Mouse (Mus musculus) heart, adult 9 months (tissue): ENCODE measurements around the gene Igf2bp3.

ENCODE experiments used
- DNase-seq, 2 experiments: peaks; one replicate each; pipeline ENCODE4 v3.0.0; 2022; ENCODE audit warnings: low spot score in 2 of 2

Igf2bp3 gene

DNA sequence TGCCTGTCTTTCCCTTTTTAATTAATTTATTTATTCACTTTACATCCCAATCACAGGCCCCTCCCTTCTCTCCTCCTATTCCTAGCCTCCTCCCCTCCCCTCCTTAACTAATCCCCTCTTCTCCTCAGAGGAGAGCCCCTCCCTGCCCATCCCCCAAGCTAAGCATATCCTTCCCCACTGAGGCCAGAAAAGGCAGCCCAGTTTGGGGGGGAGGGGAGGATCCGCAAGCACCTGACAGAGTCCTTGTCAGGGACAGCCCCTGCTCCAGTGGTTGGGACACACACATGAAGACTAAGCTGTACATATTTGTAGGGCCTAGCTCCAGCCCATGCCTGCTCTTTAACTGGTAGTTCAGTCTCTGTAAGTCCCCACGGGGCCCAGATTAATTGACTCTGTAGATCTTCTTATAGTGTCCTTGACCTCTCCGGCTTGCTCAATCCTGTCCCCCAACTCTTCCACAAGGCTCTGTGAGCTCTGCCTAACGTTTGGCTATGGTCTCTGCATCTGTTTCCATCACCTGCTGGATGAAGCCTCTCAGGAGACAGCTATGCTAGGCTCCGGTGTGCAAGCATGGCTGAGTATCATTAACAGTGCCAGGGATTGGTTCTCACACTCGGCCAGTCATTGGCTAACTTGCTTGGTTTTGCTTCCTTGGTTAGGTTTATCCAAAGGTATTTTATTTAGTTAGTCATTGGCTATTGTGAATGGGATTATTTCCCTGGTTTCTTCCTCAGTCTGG is 82.2 kb downstream of the Igf2bp3 start:
- DNase-seq: no peak

DNA sequence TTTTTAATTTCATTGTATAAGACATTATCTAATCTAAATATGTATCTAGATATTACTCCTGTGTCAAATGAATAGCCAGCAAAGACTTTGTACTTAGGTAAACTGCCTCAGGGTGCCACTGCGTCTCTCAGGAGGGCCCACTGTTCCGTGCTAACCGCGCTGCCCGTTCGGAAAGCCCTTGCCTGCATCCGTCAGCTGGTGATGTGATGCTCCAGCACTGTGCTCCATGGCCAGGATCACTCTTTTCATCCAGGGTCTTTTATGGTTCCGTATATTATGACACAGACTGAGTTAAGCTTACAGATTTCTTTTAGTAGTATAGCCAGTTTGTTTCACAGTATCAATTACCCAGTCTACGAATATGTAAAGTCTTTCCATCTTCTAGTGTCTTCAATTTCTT is 82.9 kb downstream of the Igf2bp3 start:
- DNase-seq: no peak

DNA sequence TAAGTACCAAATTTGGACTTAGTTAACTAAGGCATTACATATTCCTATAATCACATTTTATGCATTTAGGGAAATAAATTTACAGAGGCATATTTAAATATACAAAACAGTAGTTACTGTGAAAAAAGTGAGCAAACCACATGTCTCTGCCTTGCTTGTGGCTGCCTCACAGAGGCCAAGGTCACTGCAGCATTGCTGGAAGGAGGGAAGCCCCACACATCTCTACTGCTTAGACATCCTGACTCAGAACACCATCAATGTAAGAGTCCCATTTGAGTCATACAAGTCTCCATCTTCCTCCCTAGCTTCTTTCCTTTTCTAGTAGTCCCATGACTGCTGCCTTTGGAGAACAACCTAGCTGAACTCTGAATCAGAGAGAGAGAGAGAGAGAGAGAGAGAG is 84.4 kb downstream of the Igf2bp3 start:
- DNase-seq: no peak

DNA sequence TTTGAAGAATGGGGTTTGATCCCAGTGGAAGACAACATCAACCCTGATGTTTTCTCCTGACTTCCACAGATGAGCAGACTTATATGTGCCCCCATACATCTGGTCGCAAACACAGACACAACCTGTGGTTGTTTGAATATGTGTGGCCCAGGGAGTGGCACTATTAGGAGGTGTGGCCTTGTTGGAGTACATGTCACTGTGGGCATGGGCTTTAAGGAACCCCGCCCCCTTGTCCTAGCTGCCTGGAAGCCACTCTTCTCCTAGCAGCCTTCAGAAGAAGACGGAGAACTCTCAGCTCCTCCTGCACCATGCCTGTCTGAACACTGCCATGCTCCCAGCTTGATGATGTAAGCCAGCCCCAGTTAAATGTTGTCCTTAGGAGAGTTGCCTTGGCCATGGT is 94.4 kb downstream of the Igf2bp3 start:
- no peak for DNase-seq

DNA sequence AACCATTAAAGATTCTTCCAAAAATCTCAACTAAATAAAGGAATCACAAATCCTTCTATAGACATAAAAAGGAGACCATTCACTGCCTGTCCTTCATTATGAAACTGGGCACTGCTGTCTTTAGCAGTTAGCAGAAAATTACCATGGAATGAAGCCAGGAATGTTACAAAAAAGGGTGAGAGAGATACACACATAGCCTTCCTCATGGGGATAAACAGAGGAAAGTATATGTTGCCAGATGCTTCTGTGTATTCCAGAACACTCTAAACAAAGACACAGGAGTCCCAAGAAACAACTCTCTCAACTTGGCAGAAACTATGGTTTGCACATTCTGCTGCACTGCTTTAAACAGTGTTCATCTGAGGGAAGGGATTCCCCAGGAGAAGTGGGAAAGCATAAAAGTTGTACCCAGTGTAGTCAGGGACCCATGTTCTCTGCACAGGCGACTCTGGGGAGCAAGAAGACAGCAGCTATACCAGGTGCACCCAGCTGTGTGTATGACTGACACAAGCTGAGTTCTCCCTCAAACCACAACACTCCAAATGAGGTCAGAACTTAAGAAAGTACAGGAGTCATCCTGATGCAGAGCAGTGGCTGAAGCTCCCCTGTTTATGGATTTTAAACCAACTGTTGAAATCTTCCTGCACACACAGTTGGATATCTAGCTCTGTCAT is 95.2 kb downstream of the Igf2bp3 start:
- DNase-seq: no peak

DNA sequence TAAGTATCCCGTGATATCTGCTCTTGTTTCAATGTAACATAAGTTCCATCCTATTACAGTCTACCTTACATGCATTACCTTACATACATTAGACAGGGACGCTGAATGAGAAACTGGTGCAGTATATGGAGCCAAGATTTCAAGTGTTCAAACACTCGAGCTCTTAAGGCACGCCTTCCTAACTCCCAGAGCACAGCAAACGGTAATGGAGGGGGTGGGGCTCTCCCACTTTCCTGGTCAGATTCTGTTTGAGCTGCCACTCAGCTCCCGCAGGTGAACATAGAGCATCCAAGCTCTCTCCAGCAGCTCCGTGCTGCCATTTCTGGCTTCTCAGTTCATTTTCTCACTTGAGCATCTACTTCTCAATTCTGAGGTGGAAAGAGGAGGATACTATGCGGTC is 96.3 kb downstream of the Igf2bp3 start:
- DNase-seq: no peak

DNA sequence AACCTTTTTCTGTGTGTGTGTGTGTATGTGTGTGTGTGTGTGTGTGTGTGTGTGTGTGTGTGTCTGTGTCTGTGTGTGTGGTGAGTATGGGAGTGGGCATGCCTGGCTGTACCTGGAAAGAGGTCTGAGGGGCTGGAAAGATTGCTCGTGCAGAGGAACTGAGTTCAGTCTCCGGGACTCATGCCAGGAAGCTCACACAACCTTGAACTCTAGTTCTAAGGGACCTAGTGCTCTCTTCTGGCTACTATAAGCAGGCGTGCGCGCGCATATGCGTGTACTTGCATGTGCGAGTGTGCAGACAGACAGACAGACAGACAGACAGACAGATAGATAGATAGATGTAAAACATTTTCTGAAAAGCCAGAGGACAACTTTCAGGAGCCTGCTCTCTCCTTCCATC is 98.5 kb downstream of the Igf2bp3 start:
- DNase-seq: no peak

DNA sequence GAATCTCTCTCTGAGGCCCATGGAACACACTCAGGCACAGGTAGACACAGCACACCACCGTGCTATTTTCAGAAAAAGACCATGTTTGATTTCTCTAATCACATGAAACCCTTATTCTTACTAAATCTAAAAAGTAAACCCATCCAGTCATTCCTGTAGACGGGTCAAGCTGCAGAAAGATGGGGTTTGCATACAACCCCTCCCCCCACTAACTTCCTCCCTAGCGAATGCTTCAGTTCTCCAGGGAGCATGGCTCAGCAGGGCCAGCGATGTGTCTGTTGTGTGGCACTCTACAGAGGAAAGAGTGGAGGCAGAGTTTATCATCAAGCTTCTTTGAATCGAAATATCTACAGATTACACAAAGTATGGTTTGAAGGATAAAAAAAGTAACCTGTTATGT is 99.2 kb downstream of the Igf2bp3 start:
- no peak for DNase-seq

DNA sequence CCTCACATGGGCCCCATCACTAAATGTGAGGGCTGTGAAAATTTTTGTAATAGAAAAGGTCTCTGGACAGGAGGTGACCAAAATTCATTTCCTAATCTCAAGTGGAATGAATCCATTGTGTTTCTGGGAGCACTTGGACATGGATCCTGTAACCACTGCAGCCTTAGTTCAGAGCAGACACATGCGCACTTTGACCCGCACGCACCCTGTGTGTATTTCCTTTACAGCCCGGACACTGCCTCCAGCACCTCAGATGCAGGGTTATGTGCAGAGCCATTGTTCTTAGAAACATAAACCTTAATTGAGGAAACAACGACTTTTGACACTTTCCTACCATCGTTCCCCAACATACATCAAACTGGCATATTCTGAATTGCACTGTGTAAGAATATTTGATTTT is 100.3 kb downstream of the Igf2bp3 start:
- no peak for DNase-seq

DNA sequence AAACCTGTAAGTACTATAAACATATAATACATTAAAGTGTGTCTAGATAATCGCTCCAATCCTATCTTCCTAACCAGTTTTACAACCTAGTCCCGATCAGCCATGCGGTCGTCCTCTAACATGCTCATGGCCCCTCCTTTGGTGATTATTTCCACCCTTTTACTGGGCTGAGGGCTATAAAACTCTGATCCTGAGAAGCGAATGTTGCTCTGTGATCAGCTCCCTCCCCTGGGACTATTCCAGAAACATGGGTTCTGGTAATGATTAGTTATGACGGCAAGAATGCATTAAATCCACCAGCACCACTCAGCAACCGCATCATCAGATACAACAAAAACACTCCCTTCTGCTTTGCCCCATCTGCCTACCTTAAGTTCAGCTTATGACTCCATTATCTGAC is 100.9 kb downstream of the Igf2bp3 start:
- DNase-seq: no peak

DNA sequence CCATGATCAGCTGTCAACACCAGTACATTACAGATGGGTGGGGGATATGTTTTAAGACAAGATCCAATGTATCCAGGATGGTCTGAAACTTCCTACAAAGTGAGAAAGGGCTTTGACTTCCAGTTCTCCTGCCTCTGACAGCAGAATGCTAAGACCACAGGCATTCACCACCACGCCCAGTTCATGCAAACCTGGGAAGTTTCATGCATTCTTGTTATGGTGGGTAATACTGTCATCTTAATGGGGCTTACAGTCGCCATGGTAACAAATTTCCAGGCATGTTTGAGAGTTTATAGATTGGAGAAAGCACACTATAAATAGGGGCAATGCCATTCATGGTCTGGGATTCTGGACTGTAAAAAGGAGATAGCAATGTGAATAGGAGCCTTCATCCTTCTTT is 105.6 kb downstream of the Igf2bp3 start:
- DNase-seq: no peak

DNA sequence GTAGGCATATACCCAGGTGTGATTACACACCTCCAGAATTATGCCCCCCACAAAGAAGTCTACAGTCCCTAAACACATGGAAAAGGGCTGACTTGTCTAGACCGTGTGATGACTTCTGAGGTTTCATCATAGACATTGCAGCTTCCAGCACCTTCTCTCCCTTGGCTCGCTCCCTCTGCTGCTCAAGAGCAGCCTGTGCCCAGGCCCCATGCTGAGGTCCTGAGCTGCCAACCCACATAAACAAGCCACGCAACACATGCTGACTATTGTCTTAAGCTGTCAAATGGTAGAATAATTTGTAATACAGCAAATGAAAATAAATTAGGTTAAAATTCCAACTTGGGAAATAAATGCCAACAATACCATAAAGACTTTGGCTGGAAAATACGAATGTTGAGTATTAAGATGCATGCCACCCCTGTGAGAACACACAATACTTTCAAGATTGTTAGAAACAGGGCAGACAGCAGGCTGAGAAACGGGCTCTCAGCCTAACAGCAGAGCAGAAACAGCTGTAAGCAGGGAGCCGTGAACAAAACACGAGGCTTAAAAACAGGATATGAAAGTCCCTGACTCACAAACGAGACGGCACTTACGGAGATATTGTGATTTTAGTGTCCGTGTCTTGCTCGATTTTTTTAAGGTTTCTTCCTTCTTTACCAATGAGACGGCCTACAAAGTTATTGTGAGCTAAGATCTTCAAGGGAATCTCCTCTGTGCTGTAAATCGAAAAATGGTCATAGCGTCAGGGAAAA is 107.8 kb downstream of the Igf2bp3 start:
- DNase-seq: no peak

DNA sequence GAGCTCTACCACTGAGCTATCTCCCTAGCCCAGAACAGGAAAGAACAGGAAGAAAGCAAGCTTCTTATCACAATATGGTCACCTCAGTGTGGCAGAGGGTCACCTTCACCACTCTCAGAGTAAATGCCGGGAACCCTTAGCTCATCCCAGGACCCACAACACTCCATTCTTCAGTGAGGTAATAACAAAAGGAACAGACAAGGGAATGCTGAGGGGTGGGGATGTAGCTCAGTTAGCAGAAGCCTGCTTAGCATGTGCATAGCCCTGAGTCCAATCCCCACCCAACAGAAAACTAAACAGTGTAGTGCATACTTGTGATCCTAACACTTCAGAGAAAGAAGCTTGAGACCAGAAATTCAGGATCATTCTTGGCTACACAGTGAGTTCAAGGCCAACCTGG is 115.7 kb downstream of the Igf2bp3 start:
- DNase-seq: no peak

DNA sequence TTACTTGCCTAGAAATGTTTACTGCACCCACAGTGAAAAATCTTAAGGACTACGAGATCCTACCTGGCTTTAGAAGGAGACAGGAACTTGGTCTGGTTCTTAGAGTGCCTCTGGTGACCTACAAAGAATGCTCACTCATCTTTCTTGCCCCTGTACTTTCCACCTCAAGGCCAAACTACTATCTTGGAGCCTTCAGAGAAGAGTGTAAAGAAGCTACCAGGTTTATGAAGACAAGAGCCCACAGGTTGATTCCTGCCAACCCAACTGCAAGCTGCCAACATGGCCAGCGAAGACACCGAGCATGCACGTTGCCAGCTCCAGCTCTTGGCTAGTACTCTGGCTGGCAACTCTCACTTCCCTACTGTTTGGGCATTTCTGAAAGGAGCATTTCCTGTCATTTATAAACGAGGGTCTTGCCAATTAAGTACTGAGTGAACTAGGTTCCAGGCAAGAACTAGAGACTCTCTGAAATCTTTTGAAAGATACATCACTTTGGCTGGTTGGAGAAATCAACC is 117.1 kb downstream of the Igf2bp3 start:
- peak; percentile 8 to 15 for DNase-seq

DNA sequence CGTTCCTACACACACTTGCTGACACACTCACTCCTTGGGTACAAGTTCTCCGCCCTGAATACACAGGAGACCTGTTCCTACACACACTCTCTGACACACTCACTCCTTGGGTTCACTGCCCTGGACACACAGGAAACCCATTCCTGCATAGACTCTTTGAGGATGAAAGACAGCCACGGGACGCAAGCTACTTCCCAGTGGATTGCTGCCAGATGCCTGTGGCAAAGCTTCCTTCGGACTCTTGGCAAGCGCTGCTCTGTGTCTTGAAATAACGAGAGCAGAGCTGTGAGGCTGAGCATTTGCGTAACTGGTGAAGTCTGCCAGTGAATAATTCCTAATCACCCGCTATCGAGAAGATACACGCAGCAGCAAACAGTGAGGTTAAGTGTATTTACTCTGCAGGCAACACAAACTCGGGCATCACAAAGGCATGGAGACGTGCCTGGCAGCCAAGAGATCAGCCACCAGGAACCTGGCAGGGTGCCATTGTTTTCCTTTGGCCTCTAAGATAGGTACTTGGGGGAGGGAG is 117.8 kb downstream of the Igf2bp3 start:
- DNase-seq: peak; percentile 84 to 88

DNA sequence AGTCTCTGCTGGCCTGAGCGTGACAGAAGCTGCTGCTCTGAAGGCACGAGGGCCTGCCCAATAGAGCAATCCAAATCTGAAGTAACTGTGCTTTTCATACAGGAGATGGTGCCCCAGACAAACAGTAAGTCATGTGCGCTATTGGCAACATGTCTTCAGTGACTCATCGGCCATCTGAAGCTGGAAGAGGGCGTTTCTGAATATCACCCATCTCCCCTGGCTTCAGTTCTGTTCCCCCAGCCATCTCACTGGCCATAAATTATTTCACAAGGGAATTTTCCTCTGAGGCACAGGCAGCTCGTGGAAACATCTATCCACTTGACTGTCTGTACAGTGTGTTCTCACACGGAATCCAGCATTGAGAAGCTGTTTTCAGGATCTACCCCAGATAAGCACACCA is 118.3 kb downstream of the Igf2bp3 start:
- peak; percentile 68 to 74 for DNase-seq

DNA sequence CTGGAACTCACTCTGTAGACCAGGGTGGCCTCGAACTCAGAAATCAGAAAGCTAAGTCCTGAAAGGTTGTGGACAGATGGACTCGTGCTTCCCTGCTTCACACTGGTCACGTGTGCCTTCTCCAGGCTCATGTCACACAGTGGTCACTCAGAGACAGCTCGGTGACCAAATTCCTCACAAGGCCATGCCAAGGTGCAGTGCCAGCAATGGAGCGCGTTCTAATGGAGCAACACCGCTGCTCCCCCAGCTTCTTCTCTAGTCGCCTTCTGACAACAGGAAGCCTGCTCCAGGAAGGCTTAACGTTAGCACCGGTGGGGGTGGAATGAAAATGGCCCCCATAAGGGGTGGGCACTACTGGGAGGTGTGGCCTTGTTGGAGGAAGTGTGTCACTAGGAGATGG is 119.8 kb downstream of the Igf2bp3 start:
- no peak for DNase-seq

DNA sequence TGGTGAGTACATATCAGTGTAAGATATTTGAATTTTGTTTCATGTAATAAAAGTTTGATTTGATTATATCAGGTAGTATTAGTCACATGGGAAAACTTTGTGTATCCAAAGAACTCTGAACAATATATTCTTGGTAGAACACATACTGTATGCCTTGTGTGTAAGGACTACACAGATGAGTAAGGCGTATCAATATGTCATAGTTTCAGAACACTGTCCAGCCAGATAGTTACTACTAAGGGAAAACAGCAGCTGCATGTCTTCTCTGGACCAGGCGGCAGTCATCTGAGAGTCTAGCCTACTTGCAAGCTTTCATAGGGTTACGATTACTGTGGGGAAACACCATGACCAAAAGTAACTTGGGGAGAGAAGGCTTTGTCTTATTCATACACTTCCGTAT is 131.7 kb downstream of the Igf2bp3 start:
- no peak for DNase-seq

DNA sequence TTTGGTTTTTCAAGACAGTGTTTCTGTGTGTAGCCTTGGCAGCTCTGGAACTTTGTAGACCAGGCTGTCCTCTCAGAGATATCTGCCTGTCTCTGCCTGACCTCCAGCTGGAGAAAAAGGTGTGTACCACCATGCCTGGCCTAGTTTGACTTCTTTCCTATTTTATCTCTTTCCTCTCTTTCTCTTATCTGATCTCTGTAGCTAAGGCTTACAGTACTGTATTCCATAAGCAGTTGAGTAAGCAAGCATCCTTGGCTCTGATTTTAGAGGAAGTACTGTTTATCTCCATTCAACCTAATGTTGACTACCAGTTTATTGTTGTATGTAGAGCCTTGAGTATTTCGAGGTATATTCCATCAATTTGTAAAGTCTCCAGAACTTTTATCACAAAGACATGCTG is 135.4 kb downstream of the Igf2bp3 start:
- DNase-seq: no peak

DNA sequence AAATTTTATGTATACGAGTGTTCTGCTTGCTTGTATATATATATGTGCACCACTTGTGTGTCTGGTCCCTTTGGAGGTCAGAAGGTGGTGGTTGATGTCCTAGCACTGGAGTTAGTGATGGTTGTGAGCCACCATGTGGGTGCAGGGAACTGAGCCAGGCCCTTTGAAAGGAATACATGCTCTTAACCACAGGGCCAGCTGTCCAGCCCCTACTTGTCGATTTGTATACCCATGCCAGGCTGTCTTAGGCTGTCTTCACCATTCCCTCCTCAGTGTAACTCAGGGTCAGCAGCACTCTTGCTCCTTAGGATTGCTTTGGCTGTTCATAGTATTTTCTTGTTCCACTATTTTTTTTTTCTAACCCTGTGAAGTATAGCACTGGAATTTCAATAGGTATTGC is 136.9 kb downstream of the Igf2bp3 start:
- DNase-seq: no peak

DNA sequence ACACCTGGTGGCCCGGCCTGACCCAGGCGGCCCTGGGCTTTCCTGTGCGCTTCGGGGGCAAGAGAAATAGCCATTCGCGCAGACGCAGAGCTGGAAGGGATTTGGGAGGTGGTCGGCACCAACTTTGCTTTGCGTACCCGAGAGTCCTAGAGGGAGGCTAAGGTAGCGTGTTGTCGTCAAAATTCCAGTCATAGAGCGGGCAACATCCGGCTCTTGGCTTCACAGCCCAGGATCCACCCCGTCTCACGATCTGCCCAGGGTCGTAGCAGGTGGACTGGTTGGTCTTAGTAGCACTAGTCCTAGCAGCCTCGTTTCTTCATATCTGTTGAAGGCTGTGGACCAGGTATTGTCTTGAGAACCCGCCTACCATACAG is 140.7 kb downstream of the Igf2bp3 start:
- peak in 1 of 2 experiments; percentile 8 for DNase-seq

DNA sequence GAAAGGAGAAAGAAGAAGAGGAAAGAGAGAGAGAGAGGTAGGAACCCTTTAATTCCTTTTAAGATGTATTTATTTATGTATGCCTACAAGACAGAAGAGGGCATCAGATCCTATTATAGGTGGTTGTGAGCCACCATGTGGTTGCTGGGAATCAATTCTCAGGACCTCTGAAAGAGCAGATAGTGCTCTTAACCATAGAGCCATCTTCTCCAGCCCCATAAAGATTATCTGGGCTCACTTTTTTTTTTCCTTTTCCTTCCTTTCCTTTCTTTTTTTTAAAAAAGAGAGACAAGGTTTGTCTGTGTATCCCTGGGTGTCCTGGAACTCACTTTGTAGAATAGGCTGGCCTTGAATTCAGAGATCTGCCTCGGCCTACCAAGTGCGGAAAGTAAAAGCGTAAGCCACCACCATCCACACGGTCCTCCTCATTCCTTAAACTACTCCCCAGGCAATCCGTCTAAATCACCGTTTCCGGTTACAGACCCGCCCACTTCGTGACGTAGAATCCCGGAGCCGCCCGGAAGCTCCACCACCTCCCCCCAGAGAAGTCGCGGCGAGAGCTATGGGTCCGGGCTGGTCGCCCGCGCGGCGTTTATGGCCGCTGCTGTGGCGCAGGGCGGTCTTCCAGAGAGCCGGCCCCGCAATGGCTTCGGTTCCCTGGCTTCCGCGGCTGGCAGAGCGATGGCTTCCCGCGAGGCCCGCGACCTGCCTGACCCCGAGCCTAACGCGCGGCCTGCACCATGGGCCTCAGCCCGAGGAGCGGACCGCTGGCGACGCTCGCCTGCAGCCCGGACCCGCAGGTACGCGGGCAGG is 141.2 kb downstream of the Igf2bp3 start, which contains the start of gene Malsu1:
Gene Malsu1, plus strand, starts transcription at position 492 of the 813 bp plus-strand sequence.
- DNase-seq: peak; percentile 96
